Mouse (Mus musculus): Measurements from ENCODE around the gene Fat4. TPM values are rescaled to one million over a fixed set of nuclear protein-coding genes. Genes with fewer than 3 reads are reported as not detected.
A peak's percentile ranks its signal among the peaks of the same experiment; 100 is the strongest.

Gene Fat4
- polyA plus RNA-seq, 1 experiment from 2014 or later: 5.3 TPM

- no peak overlapping the region for H3K9ac ChIP-seq
- no peak for ATAC-seq (ENCODE audit: borderline replicate concordance, extremely low read depth, low FRiP score, low TSS enrichment)
- no peak overlapping the region for H3K27ac ChIP-seq
- no peak overlapping the region for H3K4me2 ChIP-seq
- H3K4me3 ChIP-seq: no peak overlapping the region
- H3K9me3 ChIP-seq: no peaks in the 10 kb centered on the region
- H3K4me1 ChIP-seq: peaks cover 8% of the 10 kb centered on the region
- 69% methylated on average over 13 of the region's 13 CpGs for WGBS
- H3K27me3 ChIP-seq: no peaks in the 10 kb centered on the region
- no peaks in the 10 kb centered on the region for H3K36me3 ChIP-seq
Measured at GRCm38 (mm10) chr3:38908426-38909111, 21.8 kb downstream of the Fat4 start.

DNA sequence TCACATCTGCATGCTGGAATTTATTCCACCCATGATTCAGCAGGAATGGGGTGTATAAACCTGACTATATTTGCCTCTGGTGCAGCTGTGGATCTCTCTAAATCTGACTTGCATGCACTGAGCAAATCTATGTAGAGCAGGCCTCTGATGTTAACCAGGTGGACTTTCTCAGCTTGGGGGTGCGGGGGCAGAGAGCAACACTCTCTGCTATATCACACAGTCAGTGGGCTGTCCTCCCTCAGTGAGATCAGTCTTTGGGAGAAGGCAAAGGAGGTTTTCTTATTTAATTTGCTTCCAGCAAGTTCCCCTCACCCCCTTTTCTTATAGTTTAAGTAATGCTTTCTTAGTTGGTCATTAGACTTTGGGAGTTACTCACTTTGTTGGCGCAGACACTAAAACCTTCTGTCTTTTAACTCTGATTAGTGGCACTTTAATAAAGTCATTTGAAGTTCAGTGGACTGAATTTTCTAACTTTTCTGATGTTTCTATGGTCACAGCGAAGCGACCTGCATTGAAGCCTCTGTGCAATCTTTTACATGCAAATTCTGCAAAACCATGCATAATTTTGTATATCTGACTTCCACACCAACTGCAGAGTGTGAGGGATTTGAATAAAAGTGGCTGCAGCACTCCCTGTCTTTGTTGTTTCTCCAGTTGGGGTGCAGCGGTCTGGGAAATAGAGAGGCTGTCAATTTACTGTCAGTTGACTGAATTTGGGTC lies 26.2 kb downstream of the Fat4 start:
- 71% methylated on average over 5 of the region's 5 CpGs for WGBS
- Histone ChIP-seq H3K27me3 (no peaks in the 10 kb centered on the region), H3K9me3 (no peaks in the 10 kb centered on the region), H3K9ac (no peak overlapping the region), H3K27ac (no peak overlapping the region), H3K4me3 (no peak overlapping the region), H3K4me1 (peaks cover 3% of the 10 kb centered on the region), H3K36me3 (no peaks in the 10 kb centered on the region), H3K4me2 (no peak overlapping the region)
- no peak for ATAC-seq (ENCODE audit: borderline replicate concordance, extremely low read depth, low FRiP score, low TSS enrichment)

DNA sequence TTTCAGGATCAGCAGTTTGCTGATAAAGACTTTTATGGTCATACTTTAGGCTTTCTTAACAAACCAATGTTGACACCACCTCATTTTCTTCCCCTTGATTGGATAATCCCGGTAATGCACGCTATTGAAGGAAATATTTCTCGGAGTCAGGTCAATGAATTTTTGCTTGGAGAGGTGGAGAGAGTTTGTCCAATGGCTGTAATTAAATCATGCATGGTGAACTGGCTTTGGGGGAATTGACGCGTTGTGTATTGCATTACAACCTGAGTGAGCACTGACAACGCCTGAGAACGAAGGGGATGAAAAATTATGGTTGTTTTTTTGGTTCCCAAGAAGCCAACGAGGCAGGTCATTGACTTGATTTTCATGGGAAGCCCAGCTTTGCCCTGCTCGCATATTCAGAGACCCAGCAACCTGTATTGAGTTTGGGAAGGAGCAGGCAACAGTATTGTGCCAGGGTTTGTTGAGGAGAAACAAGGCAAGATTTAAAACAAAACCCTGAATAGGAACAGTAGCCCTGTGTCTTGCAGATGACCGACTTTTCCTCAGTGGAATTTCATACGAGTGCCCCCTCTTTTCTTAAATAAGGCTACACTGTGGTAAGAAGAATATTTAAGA lies 26.9 kb downstream of the Fat4 start:
- WGBS: 78% methylated on average over 11 of the region's 11 CpGs
- Histone ChIP-seq H3K4me1 (no peaks in the 10 kb centered on the region), H3K9me3 (no peaks in the 10 kb centered on the region), H3K4me3 (no peak overlapping the region), H3K27ac (no peak overlapping the region), H3K36me3 (no peaks in the 10 kb centered on the region), H3K27me3 (no peaks in the 10 kb centered on the region), H3K9ac (no peak overlapping the region), H3K4me2 (no peak overlapping the region)
- no peak for ATAC-seq (ENCODE audit: borderline replicate concordance, extremely low read depth, low FRiP score, low TSS enrichment)

GRCm38 (mm10) chr3:38918926-38919325 lies 32.2 kb downstream of the Fat4 start:
- no peaks in the 10 kb centered on the region for H3K9me3 ChIP-seq
- no peaks in the 10 kb centered on the region for H3K36me3 ChIP-seq
- no peak for ATAC-seq (ENCODE audit: borderline replicate concordance, extremely low read depth, low FRiP score, low TSS enrichment)
- H3K4me1 ChIP-seq: peaks cover 11% of the 10 kb centered on the region
- H3K4me2 ChIP-seq: no peak overlapping the region
- H3K4me3 ChIP-seq: no peak overlapping the region
- H3K27ac ChIP-seq: peak overlapping the region; percentile 32; the same call in 1 of the 2 replicates
- H3K27me3 ChIP-seq: no peaks in the 10 kb centered on the region
- 53% methylated on average over 2 of the region's 2 CpGs for WGBS
- H3K9ac ChIP-seq: no peak overlapping the region

GRCm38 (mm10) chr3:38921031-38921430 lies 34.3 kb downstream of the Fat4 start:
- H3K4me3 ChIP-seq: no peak overlapping the region
- no peaks in the 10 kb centered on the region for H3K36me3 ChIP-seq
- no peak for ATAC-seq (ENCODE audit: borderline replicate concordance, extremely low read depth, low FRiP score, low TSS enrichment)
- no peak overlapping the region for H3K27ac ChIP-seq
- 54% methylated on average over 2 of the region's 2 CpGs for WGBS
- no peak overlapping the region for H3K4me2 ChIP-seq
- H3K4me1 ChIP-seq: peaks cover 11% of the 10 kb centered on the region
- H3K9ac ChIP-seq: no peak overlapping the region
- no peaks in the 10 kb centered on the region for H3K9me3 ChIP-seq
- no peaks in the 10 kb centered on the region for H3K27me3 ChIP-seq

- Histone ChIP-seq H3K9ac (no peak overlapping the region), H3K9me3 (no peaks in the 10 kb centered on the region), H3K27me3 (no peaks in the 10 kb centered on the region), H3K4me2 (no peak overlapping the region), H3K4me1 (peaks cover 17% of the 10 kb centered on the region), H3K4me3 (no peak overlapping the region), H3K27ac (0 out of 2 replicates have a peak overlapping the region, but pooled peaks have one; percentile 18), H3K36me3 (no peaks in the 10 kb centered on the region)
- peak; percentile 63; the same call in 1 of the 2 replicates for ATAC-seq (ENCODE audit: borderline replicate concordance, extremely low read depth, low FRiP score, low TSS enrichment)
- WGBS: 30% methylated on average over 7 of the region's 7 CpGs
Measured at GRCm38 (mm10) chr3:38923251-38923686, 36.5 kb downstream of the Fat4 start.

DNA sequence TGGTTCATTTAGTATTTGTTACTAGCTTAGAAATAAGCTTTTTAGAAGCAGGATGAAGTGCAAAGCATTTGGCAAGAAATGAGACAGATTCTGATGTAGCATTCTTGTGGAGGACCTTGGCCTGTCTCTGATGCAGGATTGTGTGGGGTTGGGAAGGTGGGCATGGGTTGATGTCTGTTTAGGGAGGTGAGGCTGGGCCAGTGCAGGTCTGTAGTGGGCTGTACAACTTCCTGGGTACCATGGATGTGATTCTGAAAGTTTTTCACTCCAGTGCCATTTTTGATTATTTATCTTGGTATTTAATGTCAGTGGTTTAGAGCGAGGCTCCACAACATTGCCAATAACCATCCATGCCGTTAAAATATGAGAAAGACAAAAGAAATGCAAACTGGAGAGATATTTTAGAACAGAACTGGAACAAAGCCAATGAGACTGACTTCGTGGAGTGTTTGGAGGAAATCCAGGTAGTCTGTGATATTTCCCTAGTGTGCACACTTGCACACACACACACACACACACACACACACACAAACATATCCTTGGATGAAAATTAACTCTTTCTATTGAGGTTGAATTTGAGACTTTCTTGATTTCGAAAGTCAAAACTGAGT lies 41.4 kb downstream of the Fat4 start:
- Histone ChIP-seq H3K4me2 (no peak overlapping the region), H3K4me3 (no peak overlapping the region), H3K9ac (no peak overlapping the region), H3K4me1 (peaks cover 19% of the 10 kb centered on the region), H3K27me3 (no peaks in the 10 kb centered on the region), H3K27ac (no peak overlapping the region; the same call in 1 of the 2 replicates), H3K9me3 (no peaks in the 10 kb centered on the region), H3K36me3 (no peaks in the 10 kb centered on the region)
- no peak; the same call in 1 of the 2 replicates for ATAC-seq (ENCODE audit: borderline replicate concordance, extremely low read depth, low FRiP score, low TSS enrichment)
- WGBS: 20% methylated on average over 4 of the region's 4 CpGs

DNA sequence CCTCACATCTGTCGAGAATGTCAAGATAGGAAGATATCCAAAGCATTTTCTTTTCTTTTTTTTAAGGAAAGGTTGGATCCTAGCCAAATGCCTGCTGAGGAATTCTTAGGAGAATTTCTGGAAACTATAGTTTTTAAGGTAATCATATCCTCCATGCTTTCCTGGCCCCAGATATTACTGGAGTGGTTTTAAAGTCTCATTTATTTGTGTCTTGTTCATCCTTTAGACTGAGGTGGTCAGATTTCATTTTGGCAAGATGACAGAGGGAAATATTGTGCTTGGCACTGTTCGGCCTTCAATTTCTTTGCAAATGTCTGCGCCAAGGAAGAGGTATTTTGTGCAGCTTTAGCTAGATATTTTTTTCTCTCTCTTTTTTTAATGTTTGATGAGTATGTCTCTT lies 42.0 kb downstream of the Fat4 start:
- 27% methylated on average over 3 of the region's 3 CpGs for WGBS
- H3K4me2 ChIP-seq: no peak overlapping the region
- H3K36me3 ChIP-seq: no peaks in the 10 kb centered on the region
- no peak overlapping the region for H3K27ac ChIP-seq
- H3K27me3 ChIP-seq: no peaks in the 10 kb centered on the region
- no peaks in the 10 kb centered on the region for H3K9me3 ChIP-seq
- H3K4me3 ChIP-seq: no peak overlapping the region
- H3K4me1 ChIP-seq: peaks cover 16% of the 10 kb centered on the region
- H3K9ac ChIP-seq: no peak overlapping the region
- peak; percentile 23; the same call in 1 of the 2 replicates for ATAC-seq (ENCODE audit: borderline replicate concordance, extremely low read depth, low FRiP score, low TSS enrichment)

- Histone ChIP-seq H3K36me3 (no peaks in the 10 kb centered on the region), H3K27me3 (no peaks in the 10 kb centered on the region), H3K4me3 (no peak overlapping the region), H3K4me1 (peaks cover 17% of the 10 kb centered on the region), H3K9ac (no peak overlapping the region), H3K4me2 (no peak overlapping the region), H3K9me3 (no peaks in the 10 kb centered on the region), H3K27ac (no peak overlapping the region)
- WGBS: 47% methylated on average over 7 of the region's 7 CpGs
- ATAC-seq (ENCODE audit: borderline replicate concordance, extremely low read depth, low FRiP score, low TSS enrichment): peak; percentile 59; the same call in 1 of the 2 replicates
Measured at GRCm38 (mm10) chr3:38934780-38935179, 48.0 kb downstream of the Fat4 start.

DNA sequence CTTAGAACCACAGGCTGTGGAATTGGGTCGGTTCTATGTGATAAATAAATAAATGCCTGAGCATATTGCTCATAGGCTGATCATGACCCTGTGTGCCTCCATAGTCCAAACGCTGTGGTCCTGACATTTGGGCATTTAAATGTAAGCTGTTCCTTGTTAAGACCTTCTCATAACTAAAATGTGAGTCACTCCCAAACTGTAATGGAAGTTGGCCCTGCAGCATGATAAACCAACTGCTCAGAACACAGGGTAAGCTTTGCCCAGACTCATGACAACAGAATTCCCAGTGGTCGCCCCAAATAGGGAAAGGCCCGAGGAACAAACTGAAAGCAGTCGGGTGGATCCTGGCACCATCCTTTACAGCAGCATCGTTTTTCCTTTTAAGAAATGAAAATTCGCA lies 49.7 kb downstream of the Fat4 start:
- Histone ChIP-seq H3K9me3 (no peaks in the 10 kb centered on the region), H3K27ac (no peak overlapping the region), H3K4me1 (peaks cover 17% of the 10 kb centered on the region), H3K9ac (no peak overlapping the region), H3K36me3 (no peaks in the 10 kb centered on the region), H3K4me3 (no peak overlapping the region), H3K4me2 (no peak overlapping the region), H3K27me3 (no peaks in the 10 kb centered on the region)
- WGBS: 70% methylated on average over 7 of the region's 7 CpGs
- no peak for ATAC-seq (ENCODE audit: borderline replicate concordance, extremely low read depth, low FRiP score, low TSS enrichment)

GRCm38 (mm10) chr3:38937159-38937558 lies 50.4 kb downstream of the Fat4 start:
- Histone ChIP-seq H3K27me3 (no peaks in the 10 kb centered on the region), H3K4me1 (peaks cover 17% of the 10 kb centered on the region), H3K36me3 (no peaks in the 10 kb centered on the region), H3K4me3 (no peak overlapping the region), H3K27ac (no peak overlapping the region), H3K9ac (no peak overlapping the region), H3K4me2 (no peak overlapping the region), H3K9me3 (no peaks in the 10 kb centered on the region)
- WGBS: 57% methylated on average over 8 of the region's 8 CpGs
- ATAC-seq (ENCODE audit: borderline replicate concordance, extremely low read depth, low FRiP score, low TSS enrichment): no peak; the same call in 1 of the 2 replicates
